Mouse (Mus musculus): ENCODE measurements around the gene Crtac1. TPM values are rescaled to one million over a fixed set of nuclear protein-coding genes. Genes with fewer than 3 reads are reported as not detected.

The Crtac1 gene
- polyA plus RNA-seq, 1 experiment from 2014 or later: 4.0 TPM

GRCm38 (mm10) chr19:42409226-42409625 lies 22.4 kb downstream of the Crtac1 start:
- WGBS: 1% methylated on average over 19 of the region's 19 CpGs
- peaks cover 5% of the 10 kb centered on the region; the same call in 1 of the 2 replicates for H3K4me1 ChIP-seq (replicated peaks; ENCODE audit: control insufficient read depth, insufficient read depth, low read length)
- no peaks in the 10 kb centered on the region for H3K36me3 ChIP-seq (ENCODE audit: control insufficient read depth, insufficient read depth, low read length)
- DNase-seq (ENCODE audit: low spot score) (peak; percentile 66), ATAC-seq (replicated peaks; ENCODE audit: low FRiP score) (no peak)
- H3K4me3 ChIP-seq (ENCODE audit: low read depth, low read length): peak overlapping the region; percentile 1; the same call in 1 of the 2 replicates
- no peak overlapping the region for H3K27ac ChIP-seq (ENCODE audit: low read depth, low read length)
- peak overlapping the region; percentile 43 for H3K4me2 ChIP-seq (ENCODE audit: low read depth, low read length, severe bottlenecking)
- H3K27me3 ChIP-seq (ENCODE audit: control insufficient read depth, insufficient read depth, low read length): peaks cover 3% of the 10 kb centered on the region
- 0 out of 2 replicates have a peak overlapping the region, but pooled peaks have one; percentile 17 for H3K9ac ChIP-seq (ENCODE audit: low read length)
- no peaks in the 10 kb centered on the region for H3K9me3 ChIP-seq (ENCODE audit: control insufficient read depth, low read length)

GRCm38 (mm10) chr19:42404364-42404763 lies 27.2 kb downstream of the Crtac1 start:
- DNase-seq (ENCODE audit: low spot score) (no peak), ATAC-seq (replicated peaks; ENCODE audit: low FRiP score) (no peak)
- Histone ChIP-seq H3K4me1 (replicated peaks; ENCODE audit: control insufficient read depth, insufficient read depth, low read length) (peaks cover 5% of the 10 kb centered on the region; the same call in 1 of the 2 replicates), H3K4me2 (ENCODE audit: low read depth, low read length, severe bottlenecking) (no peak overlapping the region), H3K36me3 (ENCODE audit: control insufficient read depth, insufficient read depth, low read length) (no peaks in the 10 kb centered on the region), H3K4me3 (ENCODE audit: low read depth, low read length) (no peak overlapping the region), H3K27me3 (ENCODE audit: control insufficient read depth, insufficient read depth, low read length) (no peaks in the 10 kb centered on the region; the same call in none of the 2 replicates), H3K9me3 (ENCODE audit: control insufficient read depth, low read length) (no peaks in the 10 kb centered on the region), H3K27ac (ENCODE audit: low read depth, low read length) (no peak overlapping the region), H3K9ac (ENCODE audit: low read length) (no peak overlapping the region)
- 87% methylated on average over 15 of the region's 15 CpGs for WGBS

GRCm38 (mm10) chr19:42399974-42400373 lies 31.6 kb downstream of the Crtac1 start:
- no peak for DNase-seq (ENCODE audit: low spot score)
- WGBS: 74% methylated on average over 3 of the region's 3 CpGs

GRCm38 (mm10) chr19:42397281-42397680 lies 34.3 kb downstream of the Crtac1 start:
- no peak overlapping the region for H3K27ac ChIP-seq (ENCODE audit: low read depth, low read length)
- H3K9ac ChIP-seq (ENCODE audit: low read length): no peak overlapping the region
- DNase-seq (ENCODE audit: low spot score) (peak; percentile 77), ATAC-seq (replicated peaks; ENCODE audit: low FRiP score) (no peak)
- no peak overlapping the region for H3K4me3 ChIP-seq (ENCODE audit: low read depth, low read length)
- no peaks in the 10 kb centered on the region for H3K36me3 ChIP-seq (ENCODE audit: control insufficient read depth, insufficient read depth, low read length)
- H3K27me3 ChIP-seq (ENCODE audit: control insufficient read depth, insufficient read depth, low read length): no peaks in the 10 kb centered on the region
- no peak overlapping the region for H3K4me2 ChIP-seq (ENCODE audit: low read depth, low read length, severe bottlenecking)
- 20% methylated on average over 11 of the region's 11 CpGs for WGBS
- no peaks in the 10 kb centered on the region for H3K4me1 ChIP-seq (replicated peaks; ENCODE audit: control insufficient read depth, insufficient read depth, low read length)
- no peaks in the 10 kb centered on the region for H3K9me3 ChIP-seq (ENCODE audit: control insufficient read depth, low read length)

More at GRCm38 (mm10) chr19:42399974-42400373, 31.6 kb downstream of the Crtac1 start:
- Histone ChIP-seq H3K4me3 (ENCODE audit: low read depth, low read length) (no peak overlapping the region), H3K9me3 (ENCODE audit: control insufficient read depth, low read length) (no peaks in the 10 kb centered on the region), H3K27ac (ENCODE audit: low read depth, low read length) (no peak overlapping the region), H3K27me3 (ENCODE audit: control insufficient read depth, insufficient read depth, low read length) (no peaks in the 10 kb centered on the region), H3K36me3 (ENCODE audit: control insufficient read depth, insufficient read depth, low read length) (no peaks in the 10 kb centered on the region), H3K4me1 (replicated peaks; ENCODE audit: control insufficient read depth, insufficient read depth, low read length) (no peaks in the 10 kb centered on the region), H3K4me2 (ENCODE audit: low read depth, low read length, severe bottlenecking) (no peak overlapping the region), H3K9ac (ENCODE audit: low read length) (no peak overlapping the region)
- ATAC-seq (replicated peaks; ENCODE audit: low FRiP score): no peak

DNA sequence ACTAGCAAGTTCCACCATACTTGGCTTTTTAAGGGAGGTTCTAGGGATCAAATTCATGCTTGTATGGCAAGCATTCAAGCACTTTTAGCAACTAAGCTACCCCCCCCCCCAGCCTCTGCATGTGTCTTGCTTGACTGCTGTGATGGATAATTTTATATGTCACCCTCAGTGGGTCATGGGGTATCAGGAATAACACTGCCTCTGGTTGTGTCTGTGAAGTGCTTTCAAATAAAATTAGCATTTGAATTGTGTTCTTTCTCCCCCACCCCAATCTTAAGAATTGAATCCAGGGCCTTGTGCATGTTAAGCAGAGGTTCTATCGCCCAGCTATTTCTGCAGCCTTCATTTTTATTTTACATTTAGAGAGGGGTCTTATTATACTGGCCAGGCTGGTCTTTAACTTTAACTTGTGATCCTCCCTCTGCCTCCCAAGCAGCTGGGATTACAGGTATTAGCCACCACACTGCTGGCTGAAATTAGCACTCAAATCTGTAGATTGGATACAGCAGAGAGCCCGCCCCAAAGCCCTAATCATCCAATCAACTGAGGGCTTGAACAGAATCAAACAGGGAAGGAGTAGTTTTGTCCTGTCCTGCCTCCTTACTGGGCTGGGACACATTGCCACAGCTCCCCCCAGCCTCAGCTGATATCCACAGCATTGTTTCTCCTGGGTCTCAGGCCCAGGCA lies 36.6 kb downstream of the Crtac1 start:
- H3K4me1 ChIP-seq (replicated peaks; ENCODE audit: control insufficient read depth, insufficient read depth, low read length): no peaks in the 10 kb centered on the region
- no peaks in the 10 kb centered on the region for H3K9me3 ChIP-seq (ENCODE audit: control insufficient read depth, low read length)
- no peaks in the 10 kb centered on the region for H3K27me3 ChIP-seq (ENCODE audit: control insufficient read depth, insufficient read depth, low read length)
- H3K27ac ChIP-seq (ENCODE audit: low read depth, low read length): no peak overlapping the region
- H3K4me2 ChIP-seq (ENCODE audit: low read depth, low read length, severe bottlenecking): no peak overlapping the region
- H3K36me3 ChIP-seq (ENCODE audit: control insufficient read depth, insufficient read depth, low read length): no peaks in the 10 kb centered on the region
- ATAC-seq (replicated peaks; ENCODE audit: low FRiP score): 0 out of 2 replicates have a peak, but pooled peaks have one; percentile 5
- no peak overlapping the region for H3K9ac ChIP-seq (ENCODE audit: low read length)
- WGBS: 48% methylated on average over 2 of the region's 2 CpGs
- DNase-seq (ENCODE audit: low spot score): no peak
- H3K4me3 ChIP-seq (ENCODE audit: low read depth, low read length): no peak overlapping the region

GRCm38 (mm10) chr19:42393920-42394319 lies 37.7 kb downstream of the Crtac1 start:
- no peaks in the 10 kb centered on the region for H3K4me1 ChIP-seq (replicated peaks; ENCODE audit: control insufficient read depth, insufficient read depth, low read length)
- no peaks in the 10 kb centered on the region for H3K9me3 ChIP-seq (ENCODE audit: control insufficient read depth, low read length)
- H3K4me3 ChIP-seq (ENCODE audit: low read depth, low read length): no peak overlapping the region
- H3K27me3 ChIP-seq (ENCODE audit: control insufficient read depth, insufficient read depth, low read length): no peaks in the 10 kb centered on the region
- H3K36me3 ChIP-seq (ENCODE audit: control insufficient read depth, insufficient read depth, low read length): no peaks in the 10 kb centered on the region
- no peak overlapping the region for H3K4me2 ChIP-seq (ENCODE audit: low read depth, low read length, severe bottlenecking)
- H3K27ac ChIP-seq (ENCODE audit: low read depth, low read length): no peak overlapping the region
- H3K9ac ChIP-seq (ENCODE audit: low read length): no peak overlapping the region
- DNase-seq (ENCODE audit: low spot score): no peak
- 79% methylated on average over 4 of the region's 4 CpGs for WGBS
- ATAC-seq (replicated peaks; ENCODE audit: low FRiP score): no peak

DNA sequence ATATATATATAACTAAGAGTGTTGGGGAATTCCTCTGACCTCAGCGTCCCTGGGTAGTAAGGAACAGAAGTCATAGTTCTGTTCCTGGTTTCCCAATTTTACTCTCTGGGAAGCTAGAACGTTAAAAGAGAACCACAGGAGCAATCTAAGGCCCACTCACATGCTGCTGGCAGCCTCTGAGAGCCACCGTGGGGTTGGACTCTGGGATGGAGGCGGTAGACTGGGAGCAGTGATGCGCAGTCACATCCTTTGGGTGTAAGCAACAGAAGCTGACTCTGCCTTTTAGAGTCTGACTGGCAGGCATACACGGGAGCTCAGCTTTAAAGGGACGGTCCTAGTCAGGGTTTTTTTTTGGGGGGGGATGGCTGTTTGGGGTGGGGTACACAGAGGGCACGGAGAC lies 39.5 kb downstream of the Crtac1 start:
- Histone ChIP-seq H3K36me3 (ENCODE audit: control insufficient read depth, insufficient read depth, low read length) (no peaks in the 10 kb centered on the region), H3K9me3 (ENCODE audit: control insufficient read depth, low read length) (no peaks in the 10 kb centered on the region), H3K4me3 (ENCODE audit: low read depth, low read length) (no peak overlapping the region), H3K9ac (ENCODE audit: low read length) (no peak overlapping the region), H3K4me1 (replicated peaks; ENCODE audit: control insufficient read depth, insufficient read depth, low read length) (no peaks in the 10 kb centered on the region), H3K27ac (ENCODE audit: low read depth, low read length) (no peak overlapping the region), H3K27me3 (ENCODE audit: control insufficient read depth, insufficient read depth, low read length) (no peaks in the 10 kb centered on the region), H3K4me2 (ENCODE audit: low read depth, low read length, severe bottlenecking) (no peak overlapping the region)
- 84% methylated on average over 8 of the region's 8 CpGs for WGBS
- no peak for DNase-seq (ENCODE audit: low spot score)
- no peak for ATAC-seq (replicated peaks; ENCODE audit: low FRiP score)

GRCm38 (mm10) chr19:42389574-42389973 lies 42.0 kb downstream of the Crtac1 start:
- ATAC-seq (replicated peaks; ENCODE audit: low FRiP score) (no peak), DNase-seq (ENCODE audit: low spot score) (no peak)
- Histone ChIP-seq H3K9me3 (ENCODE audit: control insufficient read depth, low read length) (no peaks in the 10 kb centered on the region), H3K4me2 (ENCODE audit: low read depth, low read length, severe bottlenecking) (no peak overlapping the region), H3K4me1 (replicated peaks; ENCODE audit: control insufficient read depth, insufficient read depth, low read length) (no peaks in the 10 kb centered on the region; the same call in 1 of the 2 replicates), H3K27ac (ENCODE audit: low read depth, low read length) (no peak overlapping the region), H3K27me3 (ENCODE audit: control insufficient read depth, insufficient read depth, low read length) (no peaks in the 10 kb centered on the region), H3K4me3 (ENCODE audit: low read depth, low read length) (no peak overlapping the region), H3K36me3 (ENCODE audit: control insufficient read depth, insufficient read depth, low read length) (no peaks in the 10 kb centered on the region), H3K9ac (ENCODE audit: low read length) (no peak overlapping the region)
- WGBS: 92% methylated on average over 14 of the region's 14 CpGs
